Mouse (Mus musculus): ENCODE measurements around the gene Dzank1.

DNA sequence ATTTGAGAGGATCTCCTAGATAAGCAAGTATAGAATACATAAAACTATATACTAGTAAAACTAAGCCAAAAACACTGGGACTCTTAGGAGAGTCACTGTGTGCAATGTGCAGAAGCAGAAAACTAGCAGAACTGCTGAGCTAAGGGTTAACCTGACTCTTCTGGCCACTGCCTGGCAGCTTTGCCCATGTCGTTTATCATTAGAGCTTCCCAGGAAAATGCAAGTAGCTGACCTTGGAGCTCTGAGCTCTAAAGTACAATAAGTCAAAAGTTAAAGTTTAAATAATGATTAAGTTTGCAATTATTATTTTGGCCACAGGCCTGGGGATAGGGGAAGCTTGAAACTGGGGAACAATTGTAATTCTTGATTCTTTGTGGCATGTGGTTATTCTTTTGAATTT is 18.3 kb upstream of the Dzank1 start:
- TF ChIP-seq POLR2A (IDR thresholded peaks at IDR 0.05; ENCODE audit: insufficient read length, low read depth) = no peak
- no peak for TF ChIP-seq TCF12 (IDR thresholded peaks at IDR 0.05; ENCODE audit: insufficient read depth, poor library complexity, severe bottlenecking)
- TF ChIP-seq TCF3 (IDR thresholded peaks at IDR 0.05; ENCODE audit: insufficient read length, low read depth) = no peak
- TF ChIP-seq REST (IDR thresholded peaks at IDR 0.05; ENCODE audit: insufficient read depth, insufficient read length) = no peak
